Mouse (Mus musculus): ENCODE results near the gene Ebf1. TPM values are rescaled to one million over a fixed set of nuclear protein-coding genes. Genes with fewer than 3 reads are reported as not detected.

Gene Ebf1
- total RNA-seq, 1 experiment from 2014 or later, result 35.5 TPM

- DNase-seq, result no peak
Measured at GRCm38 (mm10) chr11:44619131-44619886, 2.2 kb downstream of the Ebf1 start.

GRCm38 (mm10) chr11:44619887-44620693, 3.0 kb downstream of the Ebf1 start:
- no peak for DNase-seq

- DNase-seq, result no peak
Measured at GRCm38 (mm10) chr11:44620694-44621446, 3.8 kb downstream of the Ebf1 start.

GRCm38 (mm10) chr11:44621615-44622014, 4.5 kb downstream of the Ebf1 start:
- DNase-seq, result no peak

GRCm38 (mm10) chr11:44622023-44622731, 5.1 kb downstream of the Ebf1 start:
- DNase-seq, result peak; percentile 53

- no peak for DNase-seq
Measured at GRCm38 (mm10) chr11:44624564-44624963, 7.4 kb downstream of the Ebf1 start.

GRCm38 (mm10) chr11:44626065-44626464, 8.9 kb downstream of the Ebf1 start:
- DNase-seq, result no peak

- no peak for DNase-seq
Measured at GRCm38 (mm10) chr11:44628412-44628811, 11.3 kb downstream of the Ebf1 start.

- no peak for DNase-seq
Measured at GRCm38 (mm10) chr11:44632064-44632968, 15.2 kb downstream of the Ebf1 start.

GRCm38 (mm10) chr11:44633001-44633693, 16.0 kb downstream of the Ebf1 start:
- DNase-seq, result no peak

GRCm38 (mm10) chr11:44634552-44635193, 17.6 kb downstream of the Ebf1 start:
- no peak for DNase-seq

- no peak for DNase-seq
Measured at GRCm38 (mm10) chr11:44636241-44636640, 19.1 kb downstream of the Ebf1 start.

GRCm38 (mm10) chr11:44638193-44638754, 21.2 kb downstream of the Ebf1 start:
- DNase-seq, result no peak

GRCm38 (mm10) chr11:44641496-44641895, 24.4 kb downstream of the Ebf1 start:
- peak; percentile 47 for DNase-seq

- no peak for DNase-seq
Measured at GRCm38 (mm10) chr11:44654340-44655019, 37.4 kb downstream of the Ebf1 start.

GRCm38 (mm10) chr11:44655468-44655867, 38.4 kb downstream of the Ebf1 start:
- DNase-seq, result no peak

- no peak for DNase-seq
Measured at GRCm38 (mm10) chr11:44656916-44657315, 39.8 kb downstream of the Ebf1 start.

GRCm38 (mm10) chr11:44657833-44658395, 40.8 kb downstream of the Ebf1 start:
- DNase-seq, result peak; percentile 20

All from adrenal gland, postnatal 14 days (tissue).